ENCODE assay signal across 8 mouse cellular contexts in genomic region chr6:133984666-133985355, GRCm38 (mm10). TPM values are rescaled to one million over a fixed set of nuclear protein-coding genes. Genes with fewer than 3 reads are reported as not detected.
A peak's percentile ranks its signal among the peaks of the same experiment; 100 is the strongest.
DNase-seq lines count a peak whose midpoint lies in the region; ATAC-seq and TF ChIP-seq lines count a peak whose summit lies in the region.

No protein-coding gene starts in this region.

- H3K4me1 ChIP-seq in lung, embryonic 15.5 days: 0 out of 2 replicates have a peak, but pooled peaks cover 13% of the 10 kb centered on the region
- 0 out of 2 replicates have a peak, but pooled peaks cover 4% of the 10 kb centered on the region for H3K4me1 ChIP-seq in forebrain, postnatal 0 days (ENCODE audit: insufficient read depth)
- peaks cover 4% of the 10 kb centered on the region; the same call in 1 of the 2 replicates for H3K4me1 ChIP-seq in neural tube, embryonic 15.5 days

- H3K9me3 ChIP-seq in lung, embryonic 15.5 days: no peaks in the 10 kb centered on the region
- no peaks in the 10 kb centered on the region for H3K9me3 ChIP-seq in forebrain, postnatal 0 days (ENCODE audit: low read length)
- H3K9me3 ChIP-seq in neural tube, embryonic 15.5 days (replicated peaks): no peaks in the 10 kb centered on the region

- 19% methylated on average over 16 of the region's 16 CpGs for WGBS in lung, embryonic 15.5 days
- 21% methylated on average over 16 of the region's 16 CpGs for WGBS in forebrain, postnatal 0 days
- WGBS in neural tube, embryonic 15.5 days: 43% methylated on average over 16 of the region's 16 CpGs

- H3K4me3 ChIP-seq in lung, embryonic 15.5 days: no peak overlapping the region
- no peak overlapping the region for H3K4me3 ChIP-seq in forebrain, postnatal 0 days (ENCODE audit: low read depth, low read length)
- no peak overlapping the region for H3K4me3 ChIP-seq in neural tube, embryonic 15.5 days (replicated peaks)

- no peak for DNase-seq in lung, postnatal 14 days
- DNase-seq in forebrain, postnatal 0 days: no peak
- peak; percentile 18 for DNase-seq in kidney, postnatal 10 days
- DNase-seq in ovary, postnatal 36 days (ENCODE audit: low spot score): no peak
- no peak for DNase-seq in cerebellum, adult 9-11 months
- DNase-seq in testis, postnatal 10 days (ENCODE audit: low spot score): no peak

- H3K4me2 ChIP-seq in lung, embryonic 15.5 days: peak overlapping the region; percentile 17; the same call in 1 of the 2 replicates
- peak overlapping the region; percentile 26 for H3K4me2 ChIP-seq in forebrain, postnatal 0 days (ENCODE audit: low read depth)
- H3K4me2 ChIP-seq in neural tube, embryonic 15.5 days: peak overlapping the region; percentile 25

- no peaks in the 10 kb centered on the region for H3K27me3 ChIP-seq in lung, embryonic 15.5 days
- no peaks in the 10 kb centered on the region for H3K27me3 ChIP-seq in forebrain, postnatal 0 days (ENCODE audit: insufficient read depth, low read length)
- H3K27me3 ChIP-seq in neural tube, embryonic 15.5 days (replicated peaks): no peaks in the 10 kb centered on the region

- H3K27ac ChIP-seq in lung, embryonic 15.5 days: no peak overlapping the region
- no peak overlapping the region for H3K27ac ChIP-seq in forebrain, postnatal 0 days (ENCODE audit: low read depth, low read length)
- no peak overlapping the region for H3K27ac ChIP-seq in neural tube, embryonic 15.5 days (replicated peaks)

- no peaks in the 10 kb centered on the region for H3K36me3 ChIP-seq in lung, embryonic 15.5 days
- H3K36me3 ChIP-seq in forebrain, postnatal 0 days (ENCODE audit: insufficient read depth): no peaks in the 10 kb centered on the region
- no peaks in the 10 kb centered on the region for H3K36me3 ChIP-seq in neural tube, embryonic 15.5 days

- no peak overlapping the region for H3K9ac ChIP-seq in lung, embryonic 15.5 days
- H3K9ac ChIP-seq in forebrain, postnatal 0 days: 0 out of 2 replicates have a peak overlapping the region, but pooled peaks have one; percentile 22
- H3K9ac ChIP-seq in neural tube, embryonic 15.5 days (replicated peaks): no peak overlapping the region

- no peak for TF ChIP-seq CTCF in forebrain, postnatal 0 days (IDR thresholded peaks at IDR 0.05; ENCODE audit: low read depth)

- no peak for ATAC-seq in lung, embryonic 15.5 days (ENCODE audit: borderline replicate concordance, extremely low read depth, low FRiP score, low TSS enrichment)
- peak; percentile 32; the same call in 1 of the 2 replicates for ATAC-seq in forebrain, postnatal 0 days
- ATAC-seq in neural tube, embryonic 15.5 days (ENCODE audit: low FRiP score): no peak

RNA-seq across cellular contexts. Expression of gene Etv6, which starts 50.7 kb away (rescaled TPM):
- polyA plus RNA-seq in lung, embryonic 15.5 days (2015; fragmentation: Nextera tagmentation; extraction: Ambion mirVana): 14.5 and 14.7 TPM in 2 replicates
- 7.1 TPM in 2 replicates for total RNA-seq in forebrain, postnatal 0 days (2014; rRNA removed)
- 3.0 and 3.3 TPM in 2 replicates for polyA plus RNA-seq in forebrain, postnatal 0 days (2015; fragmentation: Nextera tagmentation; extraction: Ambion mirVana)
- 5.8 and 9.1 TPM in 2 replicates for polyA plus RNA-seq in neural tube, embryonic 15.5 days (2015; fragmentation: Nextera tagmentation; extraction: Ambion mirVana)
